Mouse (Mus musculus) gastrocnemius, adult 8-10 months (tissue): ENCODE measurements at regions not wholly inside any gene's neighbourhood (a gene's known extent, or its start where the extent isn't known, plus 50 kb on each side); places are given as distances from the start of the nearest gene placed in this dataset.

Experiments used
- DNase-seq, 2 experiments: peaks; one replicate each; pipeline ENCODE4 v3.0.0; 2022; ENCODE audit warnings: low spot score in 2 of 2

DNA sequence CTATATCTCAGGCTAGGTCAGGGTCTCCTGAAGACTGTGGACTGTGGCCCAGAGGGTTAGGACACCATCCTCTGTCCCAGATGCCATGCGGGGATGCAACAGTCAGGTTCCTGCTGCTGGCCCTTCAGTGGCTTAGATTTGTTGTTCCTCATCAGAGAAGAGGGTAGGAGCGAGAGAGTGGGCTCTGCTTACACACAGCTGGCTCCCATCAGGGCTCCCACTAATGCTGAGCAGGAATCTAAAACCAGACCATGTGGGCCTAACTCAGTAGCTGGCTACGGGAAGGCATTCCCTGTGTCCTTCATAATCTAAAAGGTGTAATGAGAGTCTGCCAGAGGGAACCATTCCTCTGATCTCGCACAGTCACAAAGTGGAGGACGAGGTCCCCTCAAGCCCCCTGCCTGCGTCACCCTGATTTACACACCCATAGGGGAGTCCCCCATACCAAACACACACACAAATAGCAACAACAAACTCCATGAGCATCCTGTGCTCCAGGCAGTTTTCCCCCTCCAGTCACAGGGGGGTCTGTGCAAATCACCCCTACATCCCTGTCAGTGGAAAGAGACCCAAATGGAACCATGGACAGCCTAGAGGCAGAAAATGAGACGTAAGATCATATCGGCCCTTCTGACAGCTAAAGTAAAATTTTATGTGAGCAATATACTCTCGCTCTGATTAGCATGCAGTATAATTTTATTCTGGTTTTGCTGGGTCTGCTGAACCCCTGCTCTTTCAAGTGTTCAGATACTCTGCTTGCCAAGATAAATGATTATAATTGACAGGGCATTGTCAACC, 234.8 kb downstream of the 3110018I06Rik start:
- DNase-seq, result no peak

GRCm38 (mm10) chr12:107723860-107724320, 235.5 kb downstream of the 3110018I06Rik start:
- no peak for DNase-seq

GRCm38 (mm10) chr12:107724467-107724866, 236.0 kb downstream of the 3110018I06Rik start:
- no peak for DNase-seq

DNA sequence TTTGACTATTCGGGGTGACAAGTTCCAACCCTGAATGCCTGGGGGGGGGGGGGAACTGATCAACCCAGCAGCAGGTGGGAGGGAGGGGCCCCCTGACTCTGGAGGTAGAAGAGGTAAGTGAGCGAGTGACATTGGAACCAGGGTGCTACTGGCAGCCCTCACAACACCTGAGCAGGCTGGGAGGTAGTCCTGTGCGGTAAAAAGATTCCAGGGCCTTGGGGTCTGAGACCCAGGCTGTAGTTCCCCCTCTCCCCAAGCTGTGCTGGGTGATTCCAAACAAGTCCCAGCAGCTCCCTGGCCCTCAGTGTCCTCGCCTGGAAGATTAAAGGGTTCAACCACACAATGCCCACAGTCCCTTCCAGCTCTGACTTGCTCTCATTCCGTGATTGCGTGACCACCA, 240.4 kb downstream of the 3110018I06Rik start:
- DNase-seq, result no peak

- DNase-seq, result no peak
These were observed 240.9 kb downstream of the 3110018I06Rik start for GRCm38 (mm10) chr12:107729301-107729700.

DNA sequence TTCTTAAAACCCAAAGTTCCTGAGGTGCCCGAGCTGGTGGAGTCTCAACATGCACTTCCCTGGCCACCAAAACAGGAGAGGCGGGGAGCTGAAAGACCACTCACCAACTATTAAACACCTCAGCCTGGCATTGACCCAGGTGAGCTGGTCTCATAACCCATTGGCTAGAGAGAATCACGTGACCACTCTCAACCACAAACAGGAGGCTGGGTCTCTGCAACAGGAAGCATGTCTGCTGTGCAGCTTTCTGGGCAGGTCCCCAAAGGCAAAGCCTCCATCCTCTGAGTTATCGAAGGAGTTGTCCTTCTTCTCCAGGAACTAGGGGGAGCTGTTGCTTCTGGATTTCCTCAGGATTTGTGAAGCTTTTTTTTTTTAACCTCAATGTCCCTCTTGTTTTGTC, 242.5 kb downstream of the 3110018I06Rik start:
- no peak for DNase-seq

DNA sequence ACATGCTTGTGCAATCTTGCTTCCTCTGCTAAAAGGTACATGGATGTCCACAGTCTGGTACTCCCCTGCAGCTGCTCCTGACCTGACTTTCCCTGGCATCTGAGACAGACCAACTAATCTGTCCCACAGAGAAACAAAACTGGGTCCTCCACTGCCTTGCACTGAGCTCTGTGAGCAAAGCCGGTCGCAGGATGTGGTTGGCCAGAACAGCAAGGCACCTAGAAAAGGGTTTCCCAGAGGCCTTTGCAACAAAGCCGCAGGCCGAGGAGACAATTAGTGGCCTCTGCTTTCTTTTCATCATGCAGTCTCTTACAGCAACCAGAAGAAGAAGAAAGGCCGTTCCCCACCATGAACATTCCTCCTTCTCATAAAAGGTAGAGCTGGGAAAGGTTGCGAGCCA, 246.1 kb downstream of the 3110018I06Rik start:
- DNase-seq, result no peak

GRCm38 (mm10) chr12:107742641-107743040, 254.2 kb downstream of the 3110018I06Rik start:
- no peak for DNase-seq

DNA sequence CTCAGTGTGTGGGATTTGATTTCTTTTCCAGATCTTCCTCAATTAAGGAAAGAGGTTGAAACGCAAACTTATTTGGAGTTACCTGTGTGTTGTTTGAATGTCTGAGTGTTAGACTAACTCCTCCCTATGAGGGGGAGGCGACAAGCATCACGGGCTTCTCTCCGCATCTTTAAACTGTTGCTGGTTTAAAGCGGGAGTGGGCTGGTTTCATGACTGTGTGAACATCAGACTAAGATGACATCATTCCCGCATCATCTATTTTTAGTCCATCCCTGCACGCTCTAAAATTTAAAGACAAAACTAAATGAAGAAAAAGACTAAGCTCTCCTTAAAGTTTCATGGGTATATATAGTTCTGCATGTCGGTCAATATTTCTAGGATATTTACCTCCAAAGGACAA, 256.4 kb downstream of the 3110018I06Rik start:
- DNase-seq, result no peak

GRCm38 (mm10) chr12:107748481-107749380, 254.7 kb downstream of the Bcl11b start:
- DNase-seq, result no peak

GRCm38 (mm10) chr12:107749381-107750085, 253.9 kb downstream of the Bcl11b start:
- DNase-seq, result no peak

- DNase-seq, result no peak
These were observed 253.0 kb downstream of the Bcl11b start for GRCm38 (mm10) chr12:107750285-107750927.

DNA sequence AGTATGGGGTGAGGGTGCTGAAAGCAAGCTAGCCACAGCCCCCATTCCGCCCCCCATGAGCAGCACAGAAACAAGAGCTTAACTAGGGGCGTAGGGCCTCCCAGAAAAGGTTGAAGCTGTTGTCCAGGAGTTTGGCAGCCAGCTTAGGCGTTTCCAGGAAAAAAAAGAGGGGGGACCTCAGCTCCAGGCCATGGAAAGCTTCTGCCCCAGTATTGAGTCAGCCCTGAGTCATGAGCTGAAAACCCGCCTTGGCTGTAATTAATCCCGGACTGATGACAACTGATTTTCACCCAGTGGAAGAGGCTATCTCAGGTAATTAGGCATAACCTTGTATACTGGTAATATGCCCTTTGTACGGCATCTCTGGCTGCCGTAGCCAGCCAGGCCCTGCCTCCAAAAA, 251.3 kb downstream of the Bcl11b start:
- DNase-seq, result peak in 1 of 2 experiments; percentile 21

DNA sequence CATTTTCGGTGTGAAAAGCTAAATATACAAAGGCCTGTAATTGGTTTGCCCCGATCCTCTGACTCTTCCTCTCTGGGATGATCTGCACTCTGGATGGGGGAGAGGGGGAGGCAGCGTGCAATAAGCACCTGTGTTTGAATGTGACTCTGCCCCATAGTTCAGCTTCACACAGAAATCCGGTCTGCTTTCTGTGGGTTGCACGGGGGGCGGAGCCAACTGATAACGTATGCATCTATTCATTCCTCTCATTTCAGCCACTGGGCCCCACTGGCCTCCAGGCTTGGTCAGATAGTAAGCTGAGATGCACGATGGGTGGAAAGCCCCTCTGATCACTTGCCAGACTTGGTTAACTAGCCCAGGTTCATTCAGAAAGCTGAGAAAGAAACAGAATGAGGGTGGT, 250.8 kb downstream of the Bcl11b start:
- DNase-seq, result no peak

DNA sequence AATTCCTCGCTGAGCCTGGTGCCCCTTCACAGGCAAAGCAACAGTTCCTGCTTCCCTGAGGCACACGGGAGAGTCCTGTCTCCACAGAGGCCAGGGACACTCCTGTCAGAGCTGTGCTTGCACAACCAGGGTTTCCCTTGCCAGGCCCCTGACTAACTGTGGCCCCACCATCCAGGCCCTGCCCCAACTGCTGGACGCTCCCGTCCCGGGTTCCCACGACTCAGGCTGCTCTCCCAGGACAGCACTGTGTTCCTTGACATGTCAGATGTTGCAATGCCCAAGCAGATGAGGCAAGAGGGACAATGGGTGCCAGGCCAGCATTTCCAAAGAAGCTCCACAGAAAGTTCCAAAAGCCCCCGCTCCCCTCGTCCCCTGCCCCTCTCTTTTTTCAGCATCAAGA, 250.4 kb downstream of the Bcl11b start:
- DNase-seq, result peak; percentile 36 to 51

DNA sequence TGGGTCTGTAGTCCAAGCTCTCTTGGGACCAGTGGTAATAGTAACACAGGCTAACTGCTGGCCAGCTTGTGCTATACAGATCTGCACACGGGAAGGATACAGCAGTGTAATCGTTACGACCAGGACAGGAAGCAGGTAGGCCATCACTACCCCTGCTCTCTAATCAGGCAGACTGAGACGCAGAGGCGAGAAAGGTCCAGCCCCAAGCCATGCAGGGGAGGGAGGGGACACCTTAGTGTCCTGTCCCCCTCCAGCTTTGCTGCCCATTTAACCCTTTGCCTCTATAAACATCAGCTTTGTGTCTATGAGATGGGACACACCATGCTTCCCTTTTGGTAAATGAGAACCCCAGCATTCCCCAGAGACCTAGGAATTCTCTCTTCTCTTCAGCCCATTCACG, 249.9 kb downstream of the Bcl11b start:
- no peak for DNase-seq

GRCm38 (mm10) chr12:107754885-107755284, 248.5 kb downstream of the Bcl11b start:
- DNase-seq, result no peak

DNA sequence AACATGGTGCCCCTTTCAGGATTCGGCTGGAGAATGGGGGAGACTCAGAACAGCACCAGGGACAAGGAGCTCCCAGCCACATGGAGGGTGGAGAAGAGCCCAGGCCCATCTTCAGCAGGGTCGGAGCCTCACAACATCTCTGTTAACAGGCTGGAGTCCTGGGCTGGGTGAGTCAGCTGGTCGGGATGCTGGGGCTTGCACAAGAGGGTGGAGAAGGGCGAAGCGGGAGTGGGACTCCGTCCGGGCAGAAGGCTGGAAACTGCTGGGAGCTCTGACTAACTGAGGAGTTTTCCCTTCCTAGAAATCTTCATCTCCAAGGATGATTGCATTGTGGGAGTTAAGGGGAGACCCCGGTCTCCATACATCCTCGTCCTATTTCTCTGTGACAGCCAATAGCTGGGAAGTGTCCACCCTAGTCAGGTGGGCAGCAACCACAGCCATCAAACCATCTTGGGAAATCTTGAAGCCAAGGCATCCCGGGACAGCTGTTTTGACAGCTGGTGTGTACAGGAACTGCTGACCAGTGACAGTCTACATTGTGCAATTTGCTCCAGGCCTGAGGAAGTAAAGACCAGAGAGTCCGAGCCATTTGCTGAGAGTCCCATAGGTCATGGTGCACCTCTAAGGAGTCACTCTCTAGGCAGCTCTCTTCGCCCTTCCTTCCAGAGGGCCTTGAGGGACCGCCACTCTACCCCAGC, 247.4 kb downstream of the Bcl11b start:
- no peak for DNase-seq

DNA sequence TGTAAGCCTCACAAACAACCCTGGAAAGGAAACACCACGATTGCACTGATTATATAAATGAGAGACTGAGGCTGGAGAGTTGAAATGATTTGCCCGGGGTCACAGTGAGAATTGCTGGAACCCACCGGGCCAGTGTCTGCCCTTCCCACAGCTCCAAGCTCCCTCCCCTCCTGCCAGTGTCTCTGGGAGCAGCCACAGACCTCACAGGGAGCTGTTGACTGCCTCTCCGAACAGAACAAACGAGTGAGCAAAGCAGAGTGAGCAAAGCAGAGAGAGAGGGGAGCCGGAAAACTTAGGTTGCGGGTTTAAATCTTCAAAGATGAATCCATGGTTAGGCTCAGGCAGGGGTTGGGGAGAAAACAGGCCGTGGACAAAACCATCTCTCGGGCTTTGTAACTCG, 246.2 kb downstream of the Bcl11b start:
- no peak for DNase-seq

DNA sequence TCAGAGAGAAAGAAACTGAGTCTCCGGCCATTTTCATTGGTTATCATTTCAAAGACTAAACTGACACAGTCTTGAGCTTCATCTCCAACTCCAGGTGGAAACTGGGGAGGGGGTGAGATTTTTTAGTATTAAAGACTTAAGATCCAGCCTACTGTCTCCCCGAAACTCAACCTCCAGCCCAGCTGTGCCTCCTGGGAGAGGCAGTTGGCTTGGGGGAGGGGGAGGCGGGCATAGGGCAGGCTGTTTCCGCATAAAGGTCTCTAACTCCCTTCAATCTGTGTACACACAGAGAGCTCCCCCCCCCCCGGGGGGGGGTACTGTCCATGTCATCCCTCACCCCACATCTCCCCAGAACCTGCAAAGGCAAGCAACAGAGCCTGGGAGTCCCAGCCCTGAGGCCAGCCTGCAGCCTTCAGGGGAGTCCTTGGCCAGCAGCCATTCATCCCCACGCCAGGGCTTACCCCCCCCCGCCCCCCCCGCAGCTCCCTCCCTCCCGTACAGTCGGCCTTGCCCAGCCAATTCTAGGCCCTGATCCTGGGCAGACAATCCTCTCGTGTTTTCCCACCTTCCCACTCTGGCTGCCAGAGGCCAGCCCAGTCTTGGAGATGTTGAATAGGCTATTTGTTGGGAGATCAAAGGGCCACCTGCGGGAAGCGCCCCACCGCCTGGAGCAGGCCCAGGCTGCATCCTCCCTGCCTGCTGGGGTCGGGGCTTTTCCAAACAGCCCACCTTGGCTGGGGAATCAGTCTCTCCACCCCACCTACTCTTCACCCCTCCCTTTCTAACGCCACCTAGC, 245.2 kb downstream of the Bcl11b start:
- no peak for DNase-seq
